Mouse (Mus musculus) small intestine, adult 2 months (tissue): ENCODE results near the gene Ranbp17.

Experiments
- CTCF ChIP-seq: fragments of 200-500 bp; IDR thresholded peaks from 2 replicates; pipeline ENCODE4 v1.5.1; 2012; ENCODE audit warnings: low read depth, mild to moderate bottlenecking, control low read depth, inconsistent platforms, low read length, moderate library complexity, mixed read lengths; ENCODE audit not compliant: insufficient replicate concordance, insufficient read length; ENCODE audit errors: extremely low read depth
- POLR2A ChIP-seq: fragments of 200-500 bp; IDR thresholded peaks from 2 replicates; pipeline ENCODE4 v1.6.1; 2012; ENCODE audit warnings: low read depth, mild to moderate bottlenecking, control low read depth, inconsistent platforms, low read length, moderate library complexity

DNA sequence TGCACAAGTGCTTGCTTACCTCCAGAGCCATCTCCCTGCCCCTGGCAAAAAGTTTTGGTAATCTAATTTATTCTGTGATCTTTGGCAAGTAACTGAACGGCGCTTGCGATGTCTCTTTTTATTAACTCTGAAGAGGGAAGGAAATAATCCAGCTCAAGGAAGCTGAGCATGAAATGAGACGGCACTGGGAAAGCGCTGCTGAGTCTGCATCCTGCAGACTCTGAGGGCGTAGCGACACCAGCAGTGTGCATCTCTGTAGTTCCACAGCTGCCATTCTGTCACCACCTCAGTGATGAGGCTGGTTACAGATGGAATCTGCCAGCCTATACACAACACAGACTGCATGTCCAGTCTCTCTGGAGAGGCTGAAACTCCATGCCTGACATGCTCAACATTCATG lies 292.8 kb downstream of the Ranbp17 start:
- TF ChIP-seq CTCF (no peak), POLR2A (no peak)
